Mouse (Mus musculus): Measurements from ENCODE around the gene Gm9913. TPM values are rescaled to one million over a fixed set of nuclear protein-coding genes. Genes with fewer than 3 reads are reported as not detected.

Gm9913 gene
- under 1 TPM; 0.11 to 0.14 TPM for total RNA-seq (2021)

DNA sequence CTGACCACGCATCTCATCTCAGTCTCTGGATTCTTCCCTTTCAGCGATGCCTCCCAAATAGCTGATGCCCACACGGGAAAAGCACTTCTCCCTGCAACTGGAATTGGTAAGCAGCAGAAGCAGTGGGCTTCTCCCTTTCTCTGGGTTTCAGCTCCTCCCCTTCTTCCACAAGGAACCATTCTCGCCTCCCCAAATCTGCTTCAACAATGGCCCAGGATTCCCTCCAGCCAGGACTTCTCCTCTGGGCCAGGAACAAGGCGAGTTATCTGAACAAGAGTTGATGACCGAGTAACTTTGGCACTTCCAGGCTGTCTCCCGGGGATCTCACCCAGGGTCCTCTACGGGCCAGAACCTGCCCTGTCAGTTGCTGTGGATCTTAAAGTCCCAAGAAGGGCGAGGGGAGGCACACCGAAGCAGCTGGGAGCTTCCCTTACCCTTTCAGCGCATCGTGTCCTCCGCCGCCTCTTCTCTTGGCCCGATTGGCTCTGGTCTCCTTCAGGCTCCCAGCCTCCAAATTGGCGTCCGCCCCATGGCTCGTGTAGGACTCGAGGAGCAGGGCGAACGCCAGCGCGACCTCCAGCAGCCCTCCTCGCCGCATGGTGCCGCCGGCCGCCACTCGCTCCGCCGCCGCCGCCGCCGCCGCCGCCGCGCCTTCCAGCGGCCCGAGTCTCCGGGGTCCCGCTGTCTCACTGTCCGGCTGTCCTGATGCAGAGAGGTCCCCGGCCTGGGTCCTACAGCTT lies at the start of gene Gm9913:
Gm9913 (plus strand) TSS at position 84 of the 740 bp plus-strand sequence.
- peak; percentile 73 to 79 for DNase-seq
- intact Hi-C loops (cut with DNase I), result loop anchor here (2.0 to 10.0 kb wide), 2 partner anchors 34 to 120 kb away; no protein-coding TSS in a partner anchor

DNA sequence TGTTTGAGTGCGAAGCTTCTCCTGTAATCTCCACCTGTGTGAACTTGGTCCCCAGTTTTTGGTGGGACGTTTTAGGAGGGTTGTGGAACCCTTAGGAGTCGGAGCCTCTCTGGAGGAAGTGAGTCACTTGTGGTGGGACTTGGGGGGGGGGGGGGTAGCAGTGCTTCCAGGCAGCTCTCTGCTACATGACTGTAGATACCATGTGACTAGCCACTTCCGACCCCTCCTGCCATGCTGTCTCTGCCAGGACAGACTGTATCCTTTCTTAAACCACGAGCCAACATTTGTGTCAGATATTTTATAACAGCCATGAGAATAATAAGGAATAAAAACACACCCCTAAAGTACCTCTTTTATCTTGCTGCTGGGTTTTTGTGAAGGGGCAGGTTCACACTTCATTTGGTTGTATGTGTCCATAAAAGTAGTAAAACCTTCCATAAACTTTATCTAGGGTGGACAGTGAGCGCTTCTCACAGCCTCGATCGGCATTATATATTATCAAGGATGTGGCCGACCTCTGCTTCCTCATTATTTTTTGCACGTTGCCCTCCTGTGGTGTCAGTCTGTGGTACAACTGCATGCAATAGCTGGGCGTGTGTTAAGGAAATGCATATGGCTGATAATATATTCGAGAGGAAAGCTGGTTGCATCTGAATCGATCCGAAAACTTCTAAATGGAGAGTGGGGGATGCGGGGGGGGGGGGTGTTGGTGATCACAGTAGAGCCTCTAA lies 48.7 kb upstream of the Gm9913 start:
- no peak for DNase-seq
- intact Hi-C loops (cut with DNase I), result no loop called here

DNA sequence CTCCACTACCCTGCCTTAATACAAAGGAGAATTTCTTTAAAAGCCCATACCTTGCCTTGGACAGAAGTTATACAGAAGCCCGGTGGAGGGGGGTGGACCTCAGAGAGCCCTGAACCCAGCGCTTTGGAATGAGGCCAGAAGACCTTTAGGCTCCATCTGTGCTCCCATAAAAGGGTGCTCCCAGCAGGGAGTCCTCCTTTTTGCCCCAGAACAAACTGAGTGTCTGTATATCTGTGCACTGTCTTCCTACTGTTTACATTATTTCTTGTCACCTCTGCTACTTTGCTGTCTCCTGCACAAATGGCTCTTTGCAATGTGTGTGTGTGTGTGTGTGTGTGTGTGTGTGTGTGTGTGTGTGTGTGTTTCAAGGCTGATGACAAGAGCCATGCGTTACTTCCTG lies 45.8 kb upstream of the Gm9913 start:
- no peak for DNase-seq
- intact Hi-C loops (cut with DNase I), result no loop called here

DNA sequence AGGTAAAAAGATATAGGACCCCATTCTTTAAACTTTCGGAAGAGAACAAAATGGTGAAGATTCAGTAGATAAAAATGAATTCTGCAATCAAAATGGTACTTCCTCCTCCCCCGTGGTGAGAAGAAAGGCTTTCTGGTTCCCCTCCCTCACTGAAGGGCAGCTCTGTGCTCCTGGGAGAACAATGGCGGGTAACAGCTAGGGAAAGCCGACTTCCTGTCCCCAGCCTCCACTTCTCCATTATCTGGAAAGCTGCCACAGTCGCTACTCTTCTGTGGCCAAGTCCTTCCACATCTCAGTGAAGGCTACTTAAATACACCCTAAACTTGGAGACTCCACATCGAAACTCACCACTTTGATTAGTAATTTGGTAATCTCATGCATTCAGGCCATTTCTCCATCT lies 40.9 kb upstream of the Gm9913 start:
- DNase-seq, result no peak

DNA sequence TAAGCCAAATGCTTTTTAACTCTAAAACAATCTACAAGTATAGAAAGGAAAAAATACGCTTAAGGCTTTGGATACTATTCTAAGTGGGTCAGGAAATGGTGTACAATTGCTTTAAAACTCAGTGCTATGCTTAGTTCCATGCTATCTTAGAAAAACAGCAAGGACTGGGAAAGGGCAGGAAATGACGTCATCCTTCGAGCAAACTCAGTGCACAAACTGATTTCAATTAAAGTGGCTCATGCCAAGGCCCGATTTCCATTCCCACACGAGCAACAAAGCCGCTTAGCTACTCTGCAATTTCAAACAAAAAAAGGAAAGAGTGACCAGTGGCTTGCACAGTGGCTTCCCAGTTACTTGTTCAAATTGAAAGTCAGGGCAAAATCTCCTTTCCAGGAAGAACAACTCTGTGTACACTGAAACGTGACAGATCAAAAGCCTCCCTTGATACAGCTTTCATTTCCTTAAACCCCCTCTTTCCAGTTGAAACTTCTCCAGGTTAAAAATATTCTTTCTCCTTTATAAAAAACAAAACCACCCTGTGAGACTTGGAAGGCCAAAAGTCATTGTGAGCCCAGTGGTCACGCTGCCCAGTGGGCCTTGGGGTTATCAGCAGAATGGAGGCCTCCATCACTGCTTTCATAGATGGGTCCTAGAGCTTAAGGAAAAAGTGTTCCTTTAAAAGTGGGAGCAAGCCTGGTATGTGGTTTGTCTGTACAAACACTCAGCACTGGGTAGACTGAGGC lies 34.2 kb upstream of the Gm9913 start:
- peak; percentile 65 to 68 for DNase-seq
- intact Hi-C loops (cut with DNase I), result loop anchor here (2.0 kb wide), 1 partner anchor 34 kb away; the partner anchor contains the start of gene Gm9913

More for the DNA sequence above, 40.9 kb upstream of the Gm9913 start:
- intact Hi-C loops (cut with DNase I), result no loop called here

DNA sequence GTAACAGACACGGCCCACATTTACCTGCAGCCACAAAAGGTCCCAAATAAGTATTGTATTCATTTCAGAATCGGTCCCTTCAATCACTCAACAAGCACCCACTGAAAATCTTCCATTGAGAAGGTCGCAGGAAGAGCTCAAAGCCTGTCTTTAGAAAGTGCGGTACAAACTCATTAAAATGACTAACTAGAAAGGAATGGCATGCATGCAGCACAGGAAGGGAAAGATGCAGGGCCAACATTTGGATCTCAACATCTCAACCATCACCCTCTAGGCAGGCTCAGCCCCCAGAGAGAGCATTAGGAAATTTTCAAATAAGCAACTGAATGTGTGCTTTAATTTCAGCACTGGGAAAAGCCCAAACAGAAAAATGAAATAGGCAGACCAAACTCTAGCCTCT lies 33.2 kb upstream of the Gm9913 start:
- no peak for DNase-seq
- intact Hi-C loops (cut with DNase I), result loop anchor here (2.0 kb wide), 1 partner anchor 33 kb away; the partner anchor contains the start of gene Gm9913

DNA sequence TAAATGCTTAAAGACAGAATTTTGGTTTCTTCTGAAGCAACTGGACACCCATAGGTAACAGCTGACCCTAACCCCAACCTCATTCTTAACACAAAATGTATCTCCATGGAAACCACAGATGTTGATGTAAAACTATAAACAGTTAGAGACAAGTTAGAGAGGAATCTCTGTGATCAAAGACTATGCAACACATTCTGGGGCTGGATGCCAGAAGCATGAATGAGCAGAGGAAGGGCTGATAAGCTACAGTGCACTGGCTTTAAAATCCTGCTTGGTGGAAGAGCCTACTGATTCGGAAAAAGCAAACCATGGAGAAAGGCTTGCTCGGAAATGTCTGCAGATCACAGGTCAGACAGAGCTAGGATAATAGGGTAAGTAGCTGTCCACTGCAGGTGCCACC lies 31.7 kb upstream of the Gm9913 start:
- no peak for DNase-seq
- intact Hi-C loops (cut with DNase I), result no loop called here

DNA sequence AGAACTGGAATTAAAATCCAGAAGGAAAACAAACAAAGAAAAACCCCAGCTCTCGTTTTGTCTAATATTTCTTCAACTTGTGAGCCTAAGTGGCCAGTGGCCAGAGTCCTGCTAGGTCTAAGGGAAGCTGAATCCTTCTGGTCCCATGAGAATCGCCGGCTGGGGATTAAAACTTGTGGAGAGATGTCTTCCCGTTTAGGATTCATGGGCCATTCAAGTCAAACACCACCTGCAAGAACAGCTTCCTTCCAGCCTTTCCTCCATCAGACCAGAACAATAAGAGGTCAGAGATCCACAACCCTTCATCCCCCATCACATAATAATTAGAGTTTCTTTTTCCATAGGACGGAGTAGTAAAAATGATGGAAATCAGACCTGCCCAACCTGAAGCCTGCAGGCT lies 30.2 kb upstream of the Gm9913 start:
- no peak for DNase-seq
- intact Hi-C loops (cut with DNase I), result no loop called here

DNA sequence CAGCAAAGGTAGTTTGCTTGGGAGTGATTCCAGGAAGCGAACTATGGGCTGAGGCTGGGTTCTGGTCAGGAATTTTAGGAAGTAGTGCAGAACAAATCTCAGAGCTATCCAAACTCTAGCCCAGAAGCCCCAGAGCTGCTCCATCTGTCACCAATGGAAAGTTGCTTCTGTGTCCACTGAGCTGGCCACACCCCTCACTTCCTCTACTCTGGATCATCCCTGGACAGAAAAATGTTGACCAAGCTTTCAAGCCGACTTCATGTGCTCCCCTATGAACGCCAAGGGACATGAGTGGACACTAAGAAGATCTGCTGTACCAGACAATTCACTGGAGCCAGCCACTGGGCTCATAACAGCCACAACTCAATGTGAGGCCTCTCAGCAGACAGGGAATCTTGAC lies 28.7 kb upstream of the Gm9913 start:
- intact Hi-C loops (cut with DNase I), result no loop called here
- no peak for DNase-seq

DNA sequence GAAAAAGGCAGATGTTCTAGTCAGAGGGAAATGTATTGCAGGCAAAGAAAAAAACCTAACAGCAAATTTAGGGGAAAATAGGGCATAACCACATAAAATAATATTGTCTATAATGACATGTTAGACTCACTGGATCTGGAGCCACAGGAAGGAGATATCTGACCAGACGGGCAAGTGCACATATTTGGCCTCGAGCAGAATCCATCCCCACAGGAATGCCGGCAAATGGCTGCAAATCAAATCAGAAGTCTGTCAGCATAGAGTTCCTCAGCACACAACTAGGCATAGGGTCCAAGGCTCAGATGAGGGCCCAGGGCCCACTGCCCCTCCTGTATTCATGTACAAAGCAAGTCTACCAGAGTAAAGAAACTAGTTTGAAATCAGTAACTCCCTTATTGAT lies 27.5 kb upstream of the Gm9913 start:
- intact Hi-C loops (cut with DNase I), result no loop called here
- DNase-seq, result no peak

DNA sequence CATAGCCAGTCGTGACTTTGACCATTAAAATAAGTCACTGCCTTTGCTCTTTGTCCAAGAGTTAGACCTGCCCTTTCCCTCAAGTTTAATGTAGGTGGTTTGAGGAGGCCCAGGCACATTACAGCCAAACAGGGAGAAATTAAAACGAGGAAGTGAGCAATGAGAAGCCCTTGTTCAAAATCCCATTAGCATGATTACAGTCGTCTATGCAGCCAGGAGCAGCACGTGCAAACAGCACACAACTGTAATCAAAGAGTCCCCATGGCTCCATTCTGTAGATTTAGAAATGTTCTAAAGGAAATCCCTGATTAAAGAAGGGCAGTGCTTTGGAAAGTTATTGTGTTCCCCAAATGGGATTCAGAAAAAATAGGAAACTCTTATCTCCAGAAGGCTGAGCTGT lies 26.2 kb upstream of the Gm9913 start:
- intact Hi-C loops (cut with DNase I), result no loop called here
- no peak for DNase-seq

DNA sequence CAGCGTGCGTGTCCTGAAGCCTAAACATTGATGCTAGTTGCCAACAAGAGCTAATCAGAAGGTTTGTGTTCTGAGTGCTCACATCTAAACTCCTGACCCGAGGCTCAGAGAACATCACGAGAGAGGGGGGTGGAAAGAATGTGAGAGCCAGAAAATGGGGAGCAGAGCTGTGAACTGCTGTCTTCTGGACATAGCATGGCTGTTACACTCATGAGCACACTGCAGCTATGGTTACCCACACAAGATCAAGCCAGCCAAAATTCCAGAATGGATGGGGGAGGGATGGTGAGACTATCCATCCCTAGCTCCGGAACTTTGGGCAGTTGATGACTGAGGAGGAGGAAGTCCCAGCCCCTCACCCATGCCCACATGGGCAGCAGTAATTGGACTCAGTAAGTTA lies 24.8 kb upstream of the Gm9913 start:
- intact Hi-C loops (cut with DNase I), result no loop called here
- DNase-seq, result no peak

DNA sequence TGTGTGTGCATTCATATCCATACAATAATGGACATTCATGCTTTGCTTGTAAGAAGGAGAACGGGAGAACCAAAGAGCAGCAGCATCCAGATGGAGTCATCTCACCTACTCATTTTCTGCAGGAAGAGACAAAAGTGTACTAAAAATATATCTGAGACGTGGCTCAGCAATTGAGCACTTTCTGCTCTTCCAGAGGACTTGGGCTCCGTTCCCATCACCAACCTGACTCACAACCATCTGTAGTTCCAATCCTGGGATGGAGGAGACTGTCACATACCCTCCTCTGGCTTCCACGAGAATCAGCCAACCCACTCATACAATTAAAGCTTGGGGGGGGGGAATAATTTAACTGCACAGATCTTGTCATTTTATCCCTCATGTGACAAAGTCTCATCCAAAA lies 23.8 kb upstream of the Gm9913 start:
- DNase-seq, result no peak
- intact Hi-C loops (cut with DNase I), result no loop called here

DNA sequence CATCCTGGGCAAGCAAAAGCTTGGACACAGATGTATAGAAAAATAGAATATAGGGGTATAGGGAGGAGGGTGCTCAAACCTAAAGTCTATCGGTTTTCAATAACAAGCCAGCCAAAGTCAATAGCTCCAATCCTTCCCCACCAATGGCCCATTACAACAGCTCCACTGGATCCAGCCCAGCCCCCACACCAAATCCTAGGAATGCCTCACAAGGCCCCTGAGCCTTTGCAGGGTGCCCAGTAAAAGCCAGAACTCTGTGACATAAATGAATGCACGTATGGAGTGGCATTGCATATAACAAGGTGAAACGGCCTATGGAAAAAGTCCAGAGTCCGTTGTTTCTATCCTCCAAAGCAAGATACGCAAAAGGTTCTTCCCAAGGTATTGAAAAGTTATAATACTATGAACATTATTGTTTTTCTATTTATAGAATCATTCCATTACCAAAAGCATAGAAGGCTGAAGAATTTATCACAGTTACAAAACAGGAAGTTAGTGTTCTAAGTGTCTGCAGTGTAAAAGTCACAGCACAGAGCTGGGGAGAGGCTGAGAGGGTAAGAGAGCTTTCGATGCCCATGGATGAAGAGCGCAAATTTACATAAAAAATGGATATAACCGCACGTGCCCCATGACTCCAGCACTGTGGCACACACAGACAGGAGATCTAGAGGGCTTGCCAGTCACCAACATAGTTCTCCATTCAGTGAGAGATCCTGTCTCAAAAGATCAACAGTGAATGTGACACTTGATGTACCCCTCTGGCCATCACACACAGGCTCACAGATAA lies 23.2 kb upstream of the Gm9913 start:
- intact Hi-C loops (cut with DNase I), result no loop called here
- DNase-seq, result no peak

DNA sequence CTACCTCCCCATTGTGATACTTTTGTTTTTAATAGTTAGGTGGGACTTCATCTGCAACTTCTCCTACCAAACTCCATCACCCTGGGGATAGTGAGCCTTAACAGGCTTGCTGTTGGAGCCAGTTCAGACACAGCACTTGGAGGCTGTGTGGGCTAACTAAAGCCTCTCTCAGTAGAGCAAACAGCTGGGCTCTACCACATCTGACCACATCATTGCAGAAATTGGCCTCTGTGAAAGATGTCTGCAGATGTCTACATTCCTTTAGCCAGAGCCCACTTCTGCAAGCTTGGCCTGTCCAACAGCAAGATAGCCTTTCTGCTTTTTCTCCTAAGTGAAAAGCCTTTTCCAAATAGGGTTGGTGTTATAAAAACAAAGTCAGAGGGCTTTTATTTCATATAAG lies 20.7 kb upstream of the Gm9913 start:
- intact Hi-C loops (cut with DNase I), result no loop called here
- DNase-seq, result no peak

DNA sequence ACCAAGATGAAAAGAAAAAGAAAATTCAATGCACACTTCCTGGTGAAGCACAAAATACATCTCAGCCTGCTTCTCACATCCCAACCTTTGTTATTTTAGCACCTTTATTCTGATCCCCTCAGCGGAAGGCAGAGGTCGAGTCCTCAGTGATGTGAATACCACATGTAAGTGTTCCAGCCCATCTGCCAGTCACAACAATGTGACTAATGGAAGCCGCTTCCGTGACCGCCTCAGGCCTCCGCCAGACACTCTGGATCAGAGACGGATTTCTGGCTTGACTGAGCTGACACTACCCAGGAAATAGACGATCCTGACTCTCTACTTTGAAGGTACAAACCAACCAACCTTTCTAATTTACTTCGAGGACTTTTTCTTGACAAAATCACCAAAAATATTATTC lies 20.0 kb upstream of the Gm9913 start:
- intact Hi-C loops (cut with DNase I), result no loop called here
- peak in 1 of 2 experiments; percentile 47 for DNase-seq

DNA sequence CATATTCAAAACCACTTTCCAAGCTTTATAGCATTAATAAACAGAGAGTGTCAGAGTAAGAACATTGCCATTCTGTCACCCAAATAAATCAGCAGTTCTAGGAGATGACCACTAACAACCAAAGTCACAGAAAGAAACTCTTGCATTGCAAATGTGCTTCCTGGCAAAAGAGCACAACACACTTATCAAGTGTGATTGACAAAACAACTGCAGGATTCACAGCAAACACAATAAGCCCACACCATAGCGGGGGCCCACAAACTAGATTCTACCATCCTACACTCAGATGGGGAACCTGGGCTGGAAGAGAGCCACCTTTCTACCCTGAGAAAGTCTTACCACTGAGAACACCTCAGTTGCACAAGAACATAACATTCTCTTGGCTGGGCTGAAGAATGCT lies 14.9 kb upstream of the Gm9913 start:
- intact Hi-C loops (cut with DNase I), result loop anchor here (5.0 kb wide), 1 partner anchor 38 kb away; no protein-coding TSS in a partner anchor
- no peak for DNase-seq

DNA sequence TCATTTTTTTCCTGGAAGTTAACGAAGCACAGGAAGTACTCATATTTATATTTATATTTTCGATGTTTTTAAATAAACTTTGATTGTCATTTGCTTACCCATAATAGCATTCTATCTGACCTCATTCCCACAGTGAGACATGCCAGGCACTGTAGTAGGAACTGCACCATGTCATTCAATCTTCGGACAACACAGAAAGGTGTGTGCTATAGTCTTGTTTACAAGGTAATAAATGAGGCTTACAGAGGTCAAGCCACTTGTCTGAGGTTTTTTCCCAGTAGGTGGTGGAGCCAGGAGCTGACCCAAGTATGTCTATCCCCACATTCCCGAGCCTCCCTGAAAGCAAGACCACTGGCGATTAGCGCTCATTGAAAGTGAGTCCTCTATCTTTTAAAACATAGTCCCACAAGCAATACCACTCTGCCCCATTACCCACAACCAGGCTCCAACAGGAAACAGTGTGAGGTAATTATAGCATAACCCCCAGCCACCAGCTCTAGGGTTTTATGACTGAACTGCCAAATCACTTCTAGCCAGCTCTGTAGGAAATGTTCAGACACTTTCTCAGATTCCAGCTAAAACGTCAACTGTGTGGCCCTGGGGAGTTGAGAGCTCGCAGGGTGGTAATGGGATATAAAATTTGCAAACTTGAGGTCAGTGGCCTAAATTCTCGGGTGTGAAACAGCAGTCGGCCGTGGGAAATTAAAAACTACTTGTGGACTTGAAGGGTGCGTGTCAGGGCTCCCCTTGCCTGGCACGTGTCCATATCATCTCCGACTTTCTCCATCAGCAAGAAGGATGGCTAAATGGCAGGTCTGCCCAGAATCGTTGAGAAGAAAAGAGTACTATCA lies 12.6 kb upstream of the Gm9913 start:
- DNase-seq, result no peak
- intact Hi-C loops (cut with DNase I), result loop anchor here (5.0 kb wide), 1 partner anchor 40 kb away; no protein-coding TSS in a partner anchor

DNA sequence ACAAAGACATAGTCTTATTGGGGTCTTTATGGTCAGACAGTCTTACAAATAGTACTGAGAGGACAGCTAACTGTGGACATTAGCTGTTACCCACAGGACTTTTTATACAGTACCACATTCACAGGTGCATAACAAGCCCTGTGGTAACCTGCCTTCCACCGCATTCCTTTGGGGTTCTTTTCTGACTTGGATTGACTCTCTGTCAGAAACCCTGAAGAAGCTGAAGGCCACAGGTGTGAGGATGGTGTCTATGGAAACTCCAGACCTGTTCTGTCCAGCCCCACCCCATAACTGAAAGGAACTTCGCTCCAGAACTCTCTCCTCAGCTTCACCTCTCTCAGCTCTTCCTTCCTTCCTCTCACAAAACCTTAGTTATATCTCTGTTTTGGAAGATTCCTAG lies 10.6 kb upstream of the Gm9913 start:
- intact Hi-C loops (cut with DNase I), result loop anchor here (5.0 kb wide), 1 partner anchor 42 kb away; no protein-coding TSS in a partner anchor
- DNase-seq, result no peak

Measured in heart, postnatal 36 days (tissue).